Mouse (Mus musculus) intestine, embryonic 14.5 days (tissue): Measurements from ENCODE around the gene Plek2. TPM values are rescaled to one million over a fixed set of nuclear protein-coding genes. Genes with fewer than 3 reads are reported as not detected.
A peak's percentile ranks its signal among the peaks of the same experiment; 100 is the strongest.
"Not testable (repeated sequence)": the region's sequence is repeated elsewhere in the genome, so short reads cannot be mapped to it uniquely, and the experiment has no call there.

Experiments
- ATAC-seq: fragments of 200-750 bp; cut with Nextera tagmentation; replicated peaks from 2 replicates; pipeline ENCODE4 v1.8.0; 2017; ENCODE audit warnings: low read depth, moderate number of reproducible peaks, moderate TSS enrichment, moderate library complexity; ENCODE audit not compliant: low FRiP score, low TSS enrichment
- DNase-seq: peaks from one replicate; pipeline ENCODE4 v3.0.0-alpha.2; 2018; ENCODE audit warnings: low spot score
- H3K27ac ChIP-seq: fragments of 300-500 bp; sonication (generic); 2 replicates; pipeline ENCODE4 v1.5.1; 2014; ENCODE audit warnings: low read depth, mild to moderate bottlenecking, control low read depth
- H3K27me3 ChIP-seq: fragments of 300-500 bp; sonication (generic); replicated peaks from 2 replicates; pipeline ENCODE4 v1.6.1; 2014; ENCODE audit warnings: low read length, control low read depth; ENCODE audit not compliant: control insufficient read depth, insufficient read depth
- H3K36me3 ChIP-seq: fragments of 300-500 bp; sonication (generic); 2 replicates; pipeline ENCODE4 v1.6.1; 2014; ENCODE audit warnings: low read length, control low read depth; ENCODE audit not compliant: control insufficient read depth, insufficient read depth
- H3K4me1 ChIP-seq: fragments of 300-500 bp; sonication (generic); replicated peaks from 2 replicates; pipeline ENCODE4 v1.6.1; 2014; ENCODE audit warnings: low read length, control low read depth, mixed read lengths; ENCODE audit not compliant: control insufficient read depth, insufficient read depth
- H3K4me2 ChIP-seq: fragments of 300-500 bp; sonication (generic); 2 replicates; pipeline ENCODE4 v1.6.1; 2014; ENCODE audit warnings: low read length
- H3K4me3 ChIP-seq: fragments of 300-500 bp; sonication (generic); 2 replicates; pipeline ENCODE4 v1.5.1; 2014; ENCODE audit warnings: low read depth, low read length, control low read depth, mixed read lengths
- H3K9ac ChIP-seq: fragments of 300-500 bp; sonication (generic); 2 replicates; pipeline ENCODE4 v1.6.1; 2014; ENCODE audit warnings: mild to moderate bottlenecking, low read length
- H3K9me3 ChIP-seq: fragments of 300-500 bp; sonication (generic); 2 replicates; pipeline ENCODE4 v1.6.1; 2016; ENCODE audit warnings: low read length, control low read depth; ENCODE audit not compliant: control insufficient read depth
- WGBS: fragments of 180-500 bp; shearing (Covaris S2); extraction: QIAGEN DNeasy Blood & Tissue Kit; methylation state at CpG from one replicate; pipeline ENCODE4 v1.1.7; 2014; 5-methylcytosine and 5-hydroxymethylcytosine counted together
- polyA plus RNA-seq: library from polyadenylated mRNA; unstranded; fragments of >200 nt; fragmentation: Nextera tagmentation; extraction: Ambion mirVana; gene quantifications from 2 replicates; pipeline ENCODE4 v1.2.1, GENCODE M21; 2014

Gene Plek2
- polyA plus RNA-seq, 1 experiment from 2014 or later = 16.2 TPM

DNA sequence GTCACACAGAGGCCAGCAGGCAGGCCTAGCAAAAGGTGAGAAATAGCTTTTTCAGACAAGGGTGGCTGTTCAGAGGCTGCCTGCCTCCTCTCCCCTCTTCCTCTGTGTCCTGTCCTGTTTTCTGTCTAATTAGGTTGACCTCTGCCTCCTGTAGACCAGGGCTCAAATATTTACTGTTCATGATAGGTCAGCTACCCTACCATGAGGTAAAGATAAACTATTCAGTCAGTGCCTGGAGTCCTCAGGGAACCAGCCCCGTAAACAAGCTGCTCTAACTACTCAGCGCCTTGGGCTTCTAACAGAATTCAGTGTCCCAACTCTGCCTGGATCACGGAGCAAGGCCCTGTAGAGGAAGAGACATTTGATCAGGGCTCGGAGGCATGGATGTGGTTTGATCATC lies 29.7 kb upstream of the Plek2 start:
- DNase-seq (no peak), ATAC-seq (no peak)
- Histone ChIP-seq H3K4me3 (no peak overlapping the region), H3K36me3 (no peaks in the 10 kb centered on the region), H3K27me3 (no peaks in the 10 kb centered on the region), H3K4me1 (no peaks in the 10 kb centered on the region), H3K9me3 (no peaks in the 10 kb centered on the region), H3K4me2 (no peak overlapping the region), H3K9ac (no peak overlapping the region), H3K27ac (no peak overlapping the region)
- WGBS = 19% methylated on average over 4 of the region's 4 CpGs

DNA sequence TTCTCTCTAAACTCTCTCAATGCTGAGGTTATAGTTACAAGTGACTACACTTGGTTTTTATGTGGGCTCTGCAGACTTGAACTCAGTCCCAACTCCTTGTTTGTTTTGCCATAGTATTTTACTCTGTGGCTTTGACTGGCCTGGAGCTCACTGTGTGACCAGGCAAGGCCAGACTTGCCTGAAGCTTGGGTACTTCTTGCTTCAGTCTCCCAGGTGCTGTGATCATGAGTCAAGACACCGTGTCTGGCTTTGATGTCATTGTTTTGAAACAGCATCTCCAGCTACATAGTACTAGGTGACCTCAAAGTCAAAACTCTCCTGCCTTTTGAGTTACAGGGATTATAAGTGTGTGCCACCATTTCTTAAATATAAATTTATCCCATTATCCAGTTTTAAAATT lies 23.1 kb upstream of the Plek2 start:
- ATAC-seq (no peak), DNase-seq (no peak)
- Histone ChIP-seq H3K4me3 (no peak overlapping the region), H3K36me3 (no peaks in the 10 kb centered on the region), H3K9ac (no peak overlapping the region), H3K27ac (no peak overlapping the region), H3K4me2 (no peak overlapping the region), H3K27me3 (no peaks in the 10 kb centered on the region), H3K4me1 (no peaks in the 10 kb centered on the region), H3K9me3 (no peaks in the 10 kb centered on the region)
- 93% methylated on average over 1 of the region's 1 CpGs for WGBS

DNA sequence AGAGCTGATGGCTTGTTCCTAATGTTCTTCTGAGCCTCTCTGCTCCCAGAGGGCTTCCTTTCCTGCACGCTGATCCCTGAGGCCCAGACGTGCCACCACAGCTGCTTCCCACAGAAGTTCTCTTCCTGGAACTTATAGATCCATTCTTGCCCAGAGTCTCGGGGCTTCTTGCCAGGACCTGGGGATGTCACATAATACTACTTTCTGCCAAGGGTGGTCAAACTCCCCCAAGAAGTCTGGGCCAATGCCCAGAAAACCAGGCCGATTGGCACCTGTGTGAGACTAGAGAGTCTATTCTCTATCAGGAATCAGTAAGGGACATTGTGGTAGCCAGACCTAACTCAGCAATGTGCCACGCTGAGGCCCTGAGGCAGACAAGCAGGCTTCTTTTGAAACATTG lies 20.5 kb upstream of the Plek2 start:
- 75% methylated on average over 5 of the region's 5 CpGs for WGBS
- Histone ChIP-seq H3K4me2 (no peak overlapping the region), H3K27ac (no peak overlapping the region), H3K4me1 (no peaks in the 10 kb centered on the region), H3K9ac (no peak overlapping the region), H3K36me3 (no peaks in the 10 kb centered on the region), H3K9me3 (no peaks in the 10 kb centered on the region), H3K27me3 (no peaks in the 10 kb centered on the region), H3K4me3 (no peak overlapping the region)
- ATAC-seq (no peak), DNase-seq (no peak)

DNA sequence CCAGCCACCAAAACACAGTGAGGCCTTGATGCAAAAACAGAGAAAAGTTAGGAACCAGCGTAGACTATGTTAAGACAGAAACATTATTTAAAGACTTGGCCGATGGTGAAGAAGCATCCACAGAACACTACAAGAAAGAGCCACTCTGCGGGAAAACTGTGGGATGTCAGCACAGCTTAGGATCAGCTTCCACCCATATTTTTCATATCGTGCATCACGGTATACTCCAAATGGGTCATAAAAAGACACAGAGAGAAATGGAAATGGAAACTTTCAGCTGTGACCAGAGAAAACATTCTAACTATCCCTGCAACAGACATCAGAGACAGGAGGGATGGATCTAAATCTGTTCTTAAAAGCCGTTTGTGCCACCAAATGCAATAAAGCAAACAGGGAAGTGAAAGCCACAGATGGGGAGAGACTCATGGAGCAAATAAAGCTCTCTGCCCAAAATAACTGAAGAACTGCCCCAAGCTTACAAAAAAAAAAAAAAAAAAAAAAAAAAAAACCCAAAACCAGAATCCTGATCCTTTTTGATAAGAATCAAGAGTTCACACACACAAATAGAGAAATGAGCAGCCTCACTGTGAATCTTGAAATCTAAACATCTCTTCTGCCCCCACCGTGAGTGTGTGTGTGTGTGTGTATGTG lies 16.9 kb upstream of the Plek2 start:
- no peak overlapping the region for H3K27ac ChIP-seq
- no peaks in the 10 kb centered on the region for H3K27me3 ChIP-seq
- ATAC-seq = no peak
- no peak overlapping the region for H3K4me2 ChIP-seq
- WGBS = 77% methylated on average over 7 of the region's 7 CpGs
- H3K4me3 ChIP-seq = no peak overlapping the region
- H3K36me3 ChIP-seq = no peaks in the 10 kb centered on the region
- no peaks in the 10 kb centered on the region for H3K9me3 ChIP-seq
- H3K9ac ChIP-seq = no peak overlapping the region
- DNase-seq = no peak
- peaks cover 3% of the 10 kb centered on the region; the same call in 1 of the 2 replicates for H3K4me1 ChIP-seq

DNA sequence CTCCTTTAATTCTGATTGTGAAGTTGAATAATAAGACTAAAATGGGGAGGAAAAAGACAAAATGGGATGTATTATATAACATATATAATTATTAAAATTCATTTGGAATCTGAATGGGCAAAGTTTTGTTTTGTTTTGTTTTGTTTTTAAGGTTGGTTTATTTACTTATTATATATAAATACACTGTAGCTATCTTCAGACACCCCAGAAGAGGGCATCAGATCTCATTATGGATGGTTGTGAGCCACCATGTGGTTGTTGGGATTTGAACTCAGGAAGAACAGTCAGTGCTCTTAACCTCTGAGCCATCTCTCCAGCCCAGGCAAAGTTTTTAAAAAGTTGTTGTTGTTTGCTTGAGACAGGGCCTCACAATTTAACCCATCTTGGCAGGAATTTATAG lies 16.2 kb upstream of the Plek2 start:
- not testable (repeated sequence) for H3K4me2 ChIP-seq, H3K4me3 ChIP-seq, H3K9me3 ChIP-seq, ATAC-seq, H3K9ac ChIP-seq, H3K4me1 ChIP-seq, H3K27ac ChIP-seq, H3K27me3 ChIP-seq, DNase-seq, H3K36me3 ChIP-seq

DNA sequence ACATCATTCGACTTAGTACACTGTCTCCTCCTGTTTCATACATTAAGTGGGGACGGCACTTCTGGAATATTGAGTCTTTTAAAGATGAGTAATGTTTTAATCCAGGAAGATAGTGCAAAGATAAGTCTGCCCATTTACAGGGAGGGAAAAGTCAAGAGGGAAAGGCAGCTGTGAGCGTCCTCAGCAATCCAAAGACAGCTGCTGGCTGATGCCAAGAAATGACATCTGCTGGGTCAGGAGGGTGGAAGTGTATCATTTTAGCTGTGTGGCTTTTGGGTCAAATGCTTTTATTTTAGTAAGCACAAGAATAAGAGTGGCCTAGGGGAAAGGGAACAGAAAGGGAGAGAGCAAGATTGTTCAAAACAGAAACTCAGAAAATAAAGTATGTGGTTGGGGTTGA lies 15.3 kb upstream of the Plek2 start:
- WGBS = 62% methylated on average over 3 of the region's 3 CpGs
- Histone ChIP-seq H3K9me3 (no peaks in the 10 kb centered on the region), H3K27me3 (no peaks in the 10 kb centered on the region), H3K27ac (no peak overlapping the region), H3K4me2 (no peak overlapping the region), H3K9ac (no peak overlapping the region), H3K4me1 (peaks cover 3% of the 10 kb centered on the region; the same call in 1 of the 2 replicates), H3K36me3 (no peaks in the 10 kb centered on the region), H3K4me3 (no peak overlapping the region)
- DNase-seq (no peak), ATAC-seq (no peak)

DNA sequence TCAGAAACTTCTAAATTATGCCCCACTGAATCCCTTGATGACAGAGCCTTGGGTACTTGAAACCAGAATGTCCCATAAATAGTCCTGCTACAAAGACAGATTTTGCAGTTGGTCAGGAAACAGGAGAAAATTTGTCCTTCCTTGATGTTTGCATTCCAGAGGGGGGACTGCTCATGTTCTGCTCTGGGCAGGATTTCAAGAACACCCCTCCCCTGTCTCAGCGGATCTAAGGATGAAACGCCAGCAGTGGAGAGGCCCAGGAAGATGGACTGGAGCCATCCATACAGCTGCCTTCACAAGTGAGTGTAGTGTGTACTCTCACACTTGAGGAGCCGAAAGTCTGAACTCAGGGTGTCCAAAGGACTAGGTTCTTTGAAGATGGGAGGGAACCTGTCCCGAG lies 14.7 kb upstream of the Plek2 start:
- DNase-seq = no peak
- Histone ChIP-seq H3K4me3 (no peak overlapping the region), H3K27ac (no peak overlapping the region), H3K4me1 (peaks cover 3% of the 10 kb centered on the region; the same call in 1 of the 2 replicates), H3K9ac (no peak overlapping the region), H3K36me3 (no peaks in the 10 kb centered on the region), H3K9me3 (no peaks in the 10 kb centered on the region), H3K4me2 (no peak overlapping the region), H3K27me3 (no peaks in the 10 kb centered on the region)
- 36% methylated on average over 4 of the region's 4 CpGs for WGBS
- no peak for ATAC-seq

DNA sequence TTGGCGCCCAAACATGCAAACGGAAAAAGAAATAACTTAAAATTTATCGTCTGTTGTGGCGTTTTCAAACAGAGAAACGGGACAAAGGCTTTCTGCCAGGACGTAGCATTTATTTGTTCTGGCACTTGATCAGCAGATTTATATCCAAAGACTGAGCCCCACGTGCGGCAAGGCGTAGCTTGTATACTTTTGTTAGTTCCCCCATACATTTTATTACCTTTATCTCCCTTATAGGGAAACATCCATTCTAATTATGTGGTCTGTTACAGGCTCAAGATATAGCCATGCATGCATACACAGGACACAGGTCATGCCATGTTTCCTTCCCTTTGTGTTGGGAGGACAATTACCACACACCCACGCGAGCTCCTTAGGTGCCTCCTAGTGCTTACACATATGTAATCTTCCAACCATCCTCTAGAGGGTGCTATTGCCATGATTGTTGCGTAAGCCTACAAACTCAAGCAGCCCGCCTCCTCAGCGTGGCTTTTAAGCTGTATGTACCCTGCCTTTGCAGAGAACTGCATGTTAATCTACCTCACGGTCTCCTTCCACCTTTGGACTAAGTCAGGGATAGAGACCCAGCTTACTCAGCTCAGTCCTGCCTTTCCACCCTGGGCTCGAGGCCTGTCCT lies 12.4 kb upstream of the Plek2 start:
- Histone ChIP-seq H3K4me3 (no peak overlapping the region), H3K36me3 (no peaks in the 10 kb centered on the region), H3K4me1 (peaks cover 3% of the 10 kb centered on the region; the same call in 1 of the 2 replicates), H3K4me2 (peak overlapping the region; percentile 11; the same call in 1 of the 2 replicates), H3K9ac (no peak overlapping the region), H3K9me3 (no peaks in the 10 kb centered on the region), H3K27me3 (no peaks in the 10 kb centered on the region), H3K27ac (no peak overlapping the region)
- ATAC-seq = peak; percentile 41; the same call in 1 of the 2 replicates
- DNase-seq = peak; percentile 69
- 27% methylated on average over 16 of the region's 16 CpGs for WGBS
